Mouse (Mus musculus) embryonic facial prominence, embryonic 13.5 days (tissue): ENCODE results near the gene Bend4. TPM values are rescaled to one million over a fixed set of nuclear protein-coding genes. Genes with fewer than 3 reads are reported as not detected.

Experiments used
- ATAC-seq: fragments of 200-750 bp; cut with Nextera tagmentation; 2 replicates; pipeline ENCODE4 v1.8.0; 2017; ENCODE audit warnings: low read depth; ENCODE audit not compliant: insufficient number of reproducible peaks, insufficient read depth, low FRiP score, low TSS enrichment
- H3K27ac ChIP-seq: fragments of 300-500 bp; sonication (generic); 2 replicates; pipeline ENCODE4 v1.5.1; 2015; ENCODE audit warnings: moderate library complexity, mild to moderate bottlenecking, inconsistent platforms
- H3K27me3 ChIP-seq: fragments of 300-500 bp; sonication (generic); 2 replicates; pipeline ENCODE4 v1.6.1; 2015; ENCODE audit warnings: mild to moderate bottlenecking, inconsistent platforms
- H3K36me3 ChIP-seq: fragments of 300-500 bp; sonication (generic); 2 replicates; pipeline ENCODE4 v1.6.1; 2015; ENCODE audit warnings: mild to moderate bottlenecking, inconsistent platforms
- H3K4me1 ChIP-seq: fragments of 300-500 bp; sonication (generic); 2 replicates; pipeline ENCODE4 v1.6.1; 2015; ENCODE audit warnings: inconsistent platforms
- H3K4me2 ChIP-seq: fragments of 300-500 bp; sonication (generic); 2 replicates; pipeline ENCODE4 v1.6.1; 2015; ENCODE audit warnings: moderate library complexity, mild to moderate bottlenecking, inconsistent platforms
- H3K4me3 ChIP-seq: fragments of 300-500 bp; sonication (generic); 2 replicates; pipeline ENCODE4 v1.5.1; 2015; ENCODE audit warnings: mild to moderate bottlenecking, inconsistent platforms
- H3K9ac ChIP-seq: fragments of 300-500 bp; sonication (generic); 2 replicates; pipeline ENCODE4 v1.6.1; 2015; ENCODE audit warnings: mild to moderate bottlenecking, inconsistent platforms
- H3K9me3 ChIP-seq: fragments of 300-500 bp; sonication (generic); 2 replicates; pipeline ENCODE4 v1.6.1; 2016; ENCODE audit warnings: inconsistent platforms
- WGBS: fragments of 180-500 bp; shearing (Covaris S2); methylation state at CpG from one replicate; pipeline ENCODE4 v1.1.7; 2015; ENCODE audit warnings: mixed read lengths; 5-methylcytosine and 5-hydroxymethylcytosine counted together
- polyA plus RNA-seq: library from polyadenylated mRNA; unstranded; fragments of >200 nt; fragmentation: Nextera tagmentation; extraction: Ambion mirVana; gene quantifications from 2 replicates; pipeline ENCODE4 v1.2.1, GENCODE M21; 2015

Bend4 gene
- polyA plus RNA-seq, 1 experiment from 2014 or later = 3.0 TPM

GRCm38 (mm10) chr5:67410426-67410825 is 17.7 kb downstream of the Bend4 start:
- no peak for ATAC-seq
- Histone ChIP-seq H3K27me3 (no peaks in the 10 kb centered on the region), H3K4me2 (no peak overlapping the region), H3K27ac (no peak overlapping the region), H3K36me3 (no peaks in the 10 kb centered on the region), H3K4me1 (no peaks in the 10 kb centered on the region), H3K4me3 (no peak overlapping the region), H3K9ac (no peak overlapping the region), H3K9me3 (no peaks in the 10 kb centered on the region)
- 82% methylated on average over 4 of the region's 4 CpGs for WGBS

- no peak overlapping the region for H3K4me2 ChIP-seq
- no peak overlapping the region for H3K4me3 ChIP-seq
- H3K9ac ChIP-seq = no peak overlapping the region
- no peaks in the 10 kb centered on the region for H3K27me3 ChIP-seq
- no peaks in the 10 kb centered on the region for H3K36me3 ChIP-seq
- WGBS = 80% methylated on average over 6 of the region's 6 CpGs
- no peak for ATAC-seq
- no peaks in the 10 kb centered on the region for H3K9me3 ChIP-seq
- no peak overlapping the region for H3K27ac ChIP-seq
- H3K4me1 ChIP-seq = no peaks in the 10 kb centered on the region
Observed at GRCm38 (mm10) chr5:67408391-67408790, 19.7 kb downstream of the Bend4 start.

- Histone ChIP-seq H3K9me3 (no peaks in the 10 kb centered on the region), H3K27ac (no peak overlapping the region), H3K4me2 (no peak overlapping the region), H3K4me3 (no peak overlapping the region), H3K27me3 (no peaks in the 10 kb centered on the region), H3K36me3 (no peaks in the 10 kb centered on the region), H3K9ac (no peak overlapping the region), H3K4me1 (0 out of 2 replicates have a peak, but pooled peaks cover 3% of the 10 kb centered on the region)
- ATAC-seq = no peak
- WGBS = 83% methylated on average over 9 of the region's 9 CpGs
Observed at GRCm38 (mm10) chr5:67404919-67405318, 23.2 kb downstream of the Bend4 start.

GRCm38 (mm10) chr5:67404380-67404779 is 23.7 kb downstream of the Bend4 start:
- H3K27me3 ChIP-seq = no peaks in the 10 kb centered on the region
- peaks cover 9% of the 10 kb centered on the region; the same call in 1 of the 2 replicates for H3K4me1 ChIP-seq
- H3K9me3 ChIP-seq = no peaks in the 10 kb centered on the region
- no peak for ATAC-seq
- H3K4me2 ChIP-seq = no peak overlapping the region
- no peaks in the 10 kb centered on the region for H3K36me3 ChIP-seq
- H3K9ac ChIP-seq = no peak overlapping the region
- no peak overlapping the region for H3K4me3 ChIP-seq
- no peak overlapping the region for H3K27ac ChIP-seq
- 74% methylated on average over 7 of the region's 7 CpGs for WGBS

GRCm38 (mm10) chr5:67401612-67402011 is 26.5 kb downstream of the Bend4 start:
- ATAC-seq = no peak
- Histone ChIP-seq H3K9ac (no peak overlapping the region), H3K4me1 (peaks cover 22% of the 10 kb centered on the region), H3K27ac (no peak overlapping the region), H3K4me3 (no peak overlapping the region), H3K4me2 (no peak overlapping the region), H3K27me3 (no peaks in the 10 kb centered on the region), H3K9me3 (no peaks in the 10 kb centered on the region), H3K36me3 (no peaks in the 10 kb centered on the region)
- 74% methylated on average over 9 of the region's 9 CpGs for WGBS

- Histone ChIP-seq H3K4me1 (peaks cover 22% of the 10 kb centered on the region), H3K36me3 (no peaks in the 10 kb centered on the region), H3K9me3 (no peaks in the 10 kb centered on the region), H3K27ac (no peak overlapping the region), H3K4me3 (no peak overlapping the region), H3K9ac (no peak overlapping the region), H3K27me3 (no peaks in the 10 kb centered on the region), H3K4me2 (no peak overlapping the region)
- WGBS = 75% methylated on average over 12 of the region's 12 CpGs
- ATAC-seq = no peak
Observed at GRCm38 (mm10) chr5:67400608-67401480, 27.3 kb downstream of the Bend4 start.

GRCm38 (mm10) chr5:67399876-67400607 is 28.1 kb downstream of the Bend4 start:
- Histone ChIP-seq H3K4me1 (peaks cover 22% of the 10 kb centered on the region), H3K9ac (no peak overlapping the region), H3K9me3 (no peaks in the 10 kb centered on the region), H3K36me3 (no peaks in the 10 kb centered on the region), H3K27me3 (no peaks in the 10 kb centered on the region), H3K4me2 (no peak overlapping the region), H3K27ac (no peak overlapping the region), H3K4me3 (no peak overlapping the region)
- WGBS = 79% methylated on average over 28 of the region's 28 CpGs
- ATAC-seq = no peak

- ATAC-seq = no peak
- peaks cover 22% of the 10 kb centered on the region for H3K4me1 ChIP-seq
- H3K4me3 ChIP-seq = no peak overlapping the region
- no peaks in the 10 kb centered on the region for H3K36me3 ChIP-seq
- no peak overlapping the region for H3K27ac ChIP-seq
- no peak overlapping the region for H3K9ac ChIP-seq
- H3K4me2 ChIP-seq = peak overlapping the region; percentile 2; the same call in 1 of the 2 replicates
- H3K9me3 ChIP-seq = no peaks in the 10 kb centered on the region
- H3K27me3 ChIP-seq = no peaks in the 10 kb centered on the region
- 32% methylated on average over 14 of the region's 14 CpGs for WGBS
Observed at GRCm38 (mm10) chr5:67397186-67397585, 30.9 kb downstream of the Bend4 start.

- Histone ChIP-seq H3K4me3 (no peak overlapping the region), H3K9ac (no peak overlapping the region), H3K9me3 (no peaks in the 10 kb centered on the region), H3K27ac (no peak overlapping the region), H3K4me1 (peaks cover 22% of the 10 kb centered on the region), H3K4me2 (no peak overlapping the region), H3K36me3 (no peaks in the 10 kb centered on the region), H3K27me3 (no peaks in the 10 kb centered on the region)
- ATAC-seq = no peak
- WGBS = 82% methylated on average over 11 of the region's 11 CpGs
Observed at GRCm38 (mm10) chr5:67395211-67395851, 32.8 kb downstream of the Bend4 start.

- no peak overlapping the region for H3K4me2 ChIP-seq
- H3K9me3 ChIP-seq = no peaks in the 10 kb centered on the region
- no peaks in the 10 kb centered on the region for H3K27me3 ChIP-seq
- no peaks in the 10 kb centered on the region for H3K36me3 ChIP-seq
- 86% methylated on average over 6 of the region's 6 CpGs for WGBS
- H3K4me1 ChIP-seq = peaks cover 9% of the 10 kb centered on the region
- H3K27ac ChIP-seq = no peak overlapping the region
- H3K4me3 ChIP-seq = no peak overlapping the region
- no peak overlapping the region for H3K9ac ChIP-seq
- ATAC-seq = no peak
Observed at GRCm38 (mm10) chr5:67393951-67394350, 34.2 kb downstream of the Bend4 start.

- 81% methylated on average over 7 of the region's 7 CpGs for WGBS
- Histone ChIP-seq H3K27ac (no peak overlapping the region), H3K4me2 (no peak overlapping the region), H3K9ac (no peak overlapping the region), H3K9me3 (no peaks in the 10 kb centered on the region), H3K4me1 (no peaks in the 10 kb centered on the region), H3K4me3 (no peak overlapping the region), H3K27me3 (no peaks in the 10 kb centered on the region), H3K36me3 (no peaks in the 10 kb centered on the region)
- no peak for ATAC-seq
Observed at GRCm38 (mm10) chr5:67382556-67382955, 45.6 kb downstream of the Bend4 start.
